Comparison of ENCODE assay signal across 8 mouse cellular contexts in the genomic region with DNA sequence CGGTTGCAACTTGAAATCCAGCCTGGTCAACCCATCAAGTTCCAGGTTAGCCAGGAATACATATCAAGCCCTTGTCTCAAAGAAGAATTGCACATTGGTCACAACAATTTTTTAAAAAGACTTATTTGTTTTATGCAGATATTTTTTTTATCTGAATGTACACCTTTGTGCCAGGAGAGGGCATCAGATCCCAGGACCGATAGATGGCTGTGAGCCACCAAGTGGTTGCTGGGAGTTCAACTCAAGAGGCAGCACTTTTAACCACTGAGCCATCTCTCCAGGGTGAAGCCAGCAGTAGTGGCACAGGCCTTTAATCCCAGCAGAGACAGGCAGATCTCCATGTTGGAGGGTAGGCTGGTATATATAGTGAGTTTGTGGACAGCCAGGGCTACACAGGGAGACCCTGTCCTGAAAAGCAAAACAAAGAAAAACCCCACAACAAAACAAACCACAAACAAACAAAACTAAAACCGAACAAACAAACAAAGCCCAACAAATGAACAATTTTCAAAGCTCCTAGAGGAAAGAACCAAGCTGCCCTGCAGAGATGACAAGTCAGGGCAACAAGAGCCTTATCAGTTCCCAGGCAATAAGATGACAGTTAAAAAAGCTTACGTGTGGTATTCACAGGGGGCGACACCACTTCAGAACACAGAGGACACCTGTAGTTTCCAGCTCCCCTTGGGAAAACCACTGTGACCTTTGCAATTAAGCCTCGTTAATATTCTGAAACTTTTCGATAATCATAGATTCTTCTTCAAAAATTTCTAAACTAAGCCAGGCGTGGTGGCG. TPM values are rescaled to one million over a fixed set of nuclear protein-coding genes. Genes with fewer than 3 reads are reported as not detected.
DNase-seq lines count a peak whose midpoint lies in the region; ATAC-seq lines count a peak whose summit lies in the region.

No protein-coding gene starts in this region.

- intact Hi-C loops in heart, postnatal 36 days (cut with DNase I), result loop anchor here (2.0 kb wide), 1 partner anchor 103 kb away; no protein-coding TSS in a partner anchor

- ATAC-seq in megakaryocyte, adult 5-6 weeks (ENCODE audit: poor library complexity, severe bottlenecking), result peak; percentile 47

- DNase-seq in heart, postnatal 4 days, result peak; percentile 29
- no peak for DNase-seq in heart, adult 18-20 months
- peak; percentile 76 for DNase-seq in A20 (ENCODE audit: low read depth, low spot score)
- peak; percentile 84 for DNase-seq in NIH3T3 (ENCODE audit: low read depth)
- peak; percentile 45 to 60 for DNase-seq in kidney, adult 8-10 months
- no peak for DNase-seq in heart, postnatal 36 days
- DNase-seq in heart, adult 8-10 months (ENCODE audit: low spot score), result no peak

RNA-seq across cellular contexts. Expression of a gene that starts 4.5 kb away (rescaled TPM):
- 10 to 100 TPM; 33.0 to 35.4 TPM for total RNA-seq in heart, postnatal 4 days (2021)
- total RNA-seq in heart, adult 18-20 months (2021), result 10 to 100 TPM; 23.2 to 28.8 TPM
- total RNA-seq in megakaryocyte, adult 5-6 weeks (2015), result 39.9 and 42.3 TPM in 2 replicates
- 170 and 195 TPM in 2 replicates for total RNA-seq in megakaryocyte, adult 5-6 weeks (2017)
- 10 to 100 TPM; 25.2 to 29.7 TPM for total RNA-seq in heart, postnatal 36 days (2021)
- 10 to 100 TPM; 22.2 to 31.6 (median 24.1) TPM for total RNA-seq in heart, adult 8-10 months (2022)

RNA-seq across cellular contexts. Expression of a gene that starts 39.6 kb away (rescaled TPM):
- 1 to 10 TPM; 2.2 to 2.7 TPM for total RNA-seq in heart, postnatal 4 days (2021)
- total RNA-seq in heart, adult 18-20 months (2021), result 1 to 10 TPM; 1.8 to 7.9 TPM
- 113 TPM in 2 replicates for total RNA-seq in megakaryocyte, adult 5-6 weeks (2015)
- total RNA-seq in megakaryocyte, adult 5-6 weeks (2017), result 67.7 and 75.5 TPM in 2 replicates
- total RNA-seq in heart, postnatal 36 days (2021), result 1 to 10 TPM; 1.6 to 2.7 TPM
- total RNA-seq in heart, adult 8-10 months (2022), result 1 to 10 TPM; 1.2 to 3.2 (median 1.5) TPM

RNA-seq across cellular contexts. Expression of a gene that starts 50.3 kb away (rescaled TPM):
- 1 to 10 TPM; 2.1 to 2.8 TPM for total RNA-seq in heart, postnatal 4 days (2021)
- total RNA-seq in heart, adult 18-20 months (2021), result 1 to 10 TPM; 4.2 to 6.1 TPM
- total RNA-seq in megakaryocyte, adult 5-6 weeks (2015), result 4.1 and 8.3 TPM in 2 replicates
- 32.5 and 35.4 TPM in 2 replicates for total RNA-seq in megakaryocyte, adult 5-6 weeks (2017)
- 1 to 10 TPM; 5.6 to 7.0 TPM for total RNA-seq in heart, postnatal 36 days (2021)
- total RNA-seq in heart, adult 8-10 months (2022), result 1 to 10 TPM; 3.6 to 6.1 (median 4.8) TPM

RNA-seq across cellular contexts. Expression of a gene that starts 55.0 kb away (rescaled TPM):
- total RNA-seq in heart, postnatal 4 days (2021), result 10 to 100 TPM; 25.7 to 31.8 TPM
- total RNA-seq in heart, adult 18-20 months (2021), result 1 to 10 TPM; 8.0 to 9.2 TPM
- total RNA-seq in megakaryocyte, adult 5-6 weeks (2015), result 0.91 TPM in 1 of 2 replicates, not detected in the other
- total RNA-seq in megakaryocyte, adult 5-6 weeks (2017), result 0.22 and 0.53 TPM in 2 replicates
- total RNA-seq in heart, postnatal 36 days (2021), result 10 to 100 TPM; 17.2 to 23.1 TPM
- total RNA-seq in heart, adult 8-10 months (2022), result 10 to 100 TPM; 13.0 to 24.6 (median 15.5) TPM

RNA-seq across cellular contexts. Expression of a gene that starts 55.3 kb away (rescaled TPM):
- 10 to 100 TPM; 49.2 to 49.7 TPM for total RNA-seq in heart, postnatal 4 days (2021)
- total RNA-seq in heart, adult 18-20 months (2021), result 10 to 100 TPM; 44.7 to 47.4 TPM
- 70.0 and 82.5 TPM in 2 replicates for total RNA-seq in megakaryocyte, adult 5-6 weeks (2015)
- total RNA-seq in megakaryocyte, adult 5-6 weeks (2017), result 61.6 and 62.5 TPM in 2 replicates
- 10 to 100 TPM; 43.8 to 46.9 TPM for total RNA-seq in heart, postnatal 36 days (2021)
- total RNA-seq in heart, adult 8-10 months (2022), result 10 to 100 TPM; 43.7 to 50.9 (median 48.6) TPM

Comparison
In these comparisons a context has a peak if more than half of its experiments do, and no peak if none do; other contexts are left out.
1. DNase-seq: peak in heart, postnatal 4 days (single experiment), A20 (single experiment), NIH3T3 (single experiment) and kidney, adult 8-10 months (2 of 2); none in heart, adult 18-20 months (0 of 2), heart, postnatal 36 days (0 of 2) and heart, adult 8-10 months (single experiment).
2. RNA of a gene that starts 39.6 kb away (total RNA-seq): 67.7 to 113 TPM in megakaryocyte, adult 5-6 weeks; 1.8 to 7.9 TPM in heart, adult 18-20 months, 1.6 to 2.7 TPM in heart, postnatal 36 days, 2.2 to 2.7 TPM in heart, postnatal 4 days and 1.2 to 3.2 TPM in heart, adult 8-10 months; every median in the first group is over 4 times any median in the second.